Mouse (Mus musculus) inflammation-experienced regulatory T-cells (primary cell): ENCODE data around the gene Yy1. TPM values are rescaled to one million over a fixed set of nuclear protein-coding genes. Genes with fewer than 3 reads are reported as not detected.

Experiments used
- polyA plus RNA-seq, 2 experiments: library from polyadenylated mRNA; unstranded; fragments of 100-300 nt; shearing (Covaris generic); gene quantifications; one replicate each; pipeline ENCODE4 v1.2.1; 2017

Gene Yy1
- polyA plus RNA-seq = 10 to 100 TPM; 12.1 to 14.8 TPM

GRCm38 (mm10) chr12:108792546-108793452, at the start of gene Yy1:
Gene Yy1, plus strand, starts transcription at chr12:108792973.

GRCm38 (mm10) chr12:108835840-108836409, 43.2 kb downstream of the Yy1 start, which contains the start of the genes Slc25a29 and Slc25a47:
Gene Slc25a29, minus strand, starts transcription at chr12:108835883.
Gene Slc25a47, plus strand, starts transcription at chr12:108836046.

Other genes with a start within 250 kb of the Yy1 start
- 100 to 1,000 TPM; 390 to 528 TPM for gene Evl, start 238.3 kb upstream of the Yy1 start, polyA plus RNA-seq
- gene Degs2, start 90.7 kb upstream of the Yy1 start, polyA plus RNA-seq = 1 to 10 TPM; 3.5 to 7.0 TPM
- gene Slc25a29, start 42.9 kb downstream of the Yy1 start, polyA plus RNA-seq = 10 to 100 TPM in 1 of 2 experiments, 1 to 10 TPM in 1; 8.3 to 11.7 TPM
- gene Slc25a47, start 43.1 kb downstream of the Yy1 start, polyA plus RNA-seq = 1 to 10 TPM; 1.2 to 3.6 TPM
- 10 to 100 TPM in 1 of 2 experiments, 1 to 10 TPM in 1; 9.5 to 10.2 TPM for gene Wdr25, start 100.7 kb downstream of the Yy1 start, polyA plus RNA-seq
- gene Wars, start 101.2 kb downstream of the Yy1 start, polyA plus RNA-seq = 10 to 100 TPM; 65.1 to 75.3 TPM